Mouse (Mus musculus) myocyte (in vitro differentiated cells): ENCODE measurements around the gene Gm7073.

Experiments used
- CEBPB ChIP-seq: IDR thresholded peaks from 2 replicates; pipeline ENCODE4 v1.6.1; 2011; ENCODE audit warnings: mild to moderate bottlenecking, moderate library complexity; ENCODE audit not compliant: poor library complexity, insufficient read depth, severe bottlenecking
- E2F4 ChIP-seq: IDR thresholded peaks from one replicate; pipeline ENCODE4 v1.6.1; 2011; ENCODE audit warnings: mild to moderate bottlenecking, control low read depth, moderate library complexity; ENCODE audit not compliant: insufficient read depth
- MAX ChIP-seq: IDR thresholded peaks from one replicate; pipeline ENCODE4 v1.6.1; 2011; ENCODE audit warnings: low read depth, mild to moderate bottlenecking, control low read depth
- MYOD1 ChIP-seq, 3 experiments: IDR thresholded peaks; one replicate each; pipeline ENCODE4 v1.6.1; 2011; ENCODE audit warnings: control low read depth in 2 of 3, low read depth in 2 of 3, mild to moderate bottlenecking in 2 of 3, moderate library complexity in 1 of 3; ENCODE audit not compliant: insufficient read length in 2 of 3, control insufficient read depth in 1 of 3
- MYOG ChIP-seq, 3 experiments: IDR thresholded peaks; one replicate each; pipeline ENCODE4 v1.6.1; 2011; ENCODE audit warnings: control low read depth in 2 of 3, low read depth in 2 of 3, mild to moderate bottlenecking in 2 of 3; ENCODE audit not compliant: insufficient read length in 2 of 3, control insufficient read depth in 1 of 3, insufficient read depth in 1 of 3
- POLR2A ChIP-seq: IDR thresholded peaks from one replicate; pipeline ENCODE4 v1.6.1; 2011; ENCODE audit warnings: low read depth, mild to moderate bottlenecking, control low read depth, moderate library complexity; ENCODE audit not compliant: insufficient read length
- POLR2AphosphoS2 ChIP-seq: IDR thresholded peaks from one replicate; pipeline ENCODE4 v1.6.1; 2011; ENCODE audit warnings: low read depth, control low read depth; ENCODE audit not compliant: insufficient read length
- REST ChIP-seq: IDR thresholded peaks from one replicate; pipeline ENCODE4 v1.6.1; 2011; ENCODE audit warnings: mild to moderate bottlenecking, control low read depth, moderate library complexity; ENCODE audit not compliant: insufficient read depth, insufficient read length
- TCF12 ChIP-seq: IDR thresholded peaks from one replicate; pipeline ENCODE4 v1.6.1; 2011; ENCODE audit warnings: mild to moderate bottlenecking, control low read depth; ENCODE audit not compliant: poor library complexity, insufficient read depth, severe bottlenecking

GRCm38 (mm10) chrX:60539149-60539548 lies at the start of gene Gm7073:
- TF ChIP-seq POLR2A: no peak
- no peak for TF ChIP-seq MYOD1 (IDR thresholded peaks at IDR 0.05; ENCODE audit: control insufficient read depth in 1 of 3, insufficient read length in 2 of 3, low read depth in 2 of 3)
- no peak for TF ChIP-seq MAX
- no peak for TF ChIP-seq REST
- no peak for TF ChIP-seq POLR2AphosphoS2
- no peak for TF ChIP-seq MYOG (IDR thresholded peaks at IDR 0.05; ENCODE audit: control insufficient read depth in 1 of 3, insufficient read depth in 1 of 3, insufficient read length in 2 of 3, low read depth in 2 of 3)
- TF ChIP-seq E2F4: no peak
- TF ChIP-seq CEBPB: no peak
- TF ChIP-seq TCF12: no peak
